Mouse (Mus musculus) CH12.LX (cell line): ENCODE data around the gene Thrap3. TPM values are rescaled to one million over a fixed set of nuclear protein-coding genes. Genes with fewer than 3 reads are reported as not detected.

Source experiments
- DNase-seq: peaks from one replicate; pipeline ENCODE4 v3.0.0-alpha.2; 2013; ENCODE audit errors: extremely low read depth
- H3K27ac ChIP-seq: 2 replicates; pipeline ENCODE4 v1.5.1; 2012; ENCODE audit warnings: low read depth, mild to moderate bottlenecking, control low read depth, moderate library complexity; ENCODE audit not compliant: insufficient read depth
- H3K27me3 ChIP-seq: replicated peaks from 2 replicates; pipeline ENCODE3; 2012; ENCODE audit warnings: inconsistent platforms
- H3K36me3 ChIP-seq, 2 experiments: replicated peaks in 1 of 2; 2 replicates each; pipeline versions ENCODE3 to v1.6.1; 2012; ENCODE audit warnings: inconsistent platforms in 1 of 2, low read length in 1 of 2, mild to moderate bottlenecking in 1 of 2, mixed read lengths in 1 of 2, moderate library complexity in 1 of 2; ENCODE audit not compliant: control insufficient read depth in 1 of 2, insufficient read depth in 1 of 2
- H3K4me1 ChIP-seq, 2 experiments: 2 replicates each; pipeline ENCODE4 v1.6.1; 2012; ENCODE audit warnings: inconsistent platforms in 1 of 2, moderate library complexity in 1 of 2; ENCODE audit not compliant: insufficient read depth in 2 of 2, control insufficient read depth in 1 of 2
- H3K4me2 ChIP-seq: 2 replicates; pipeline ENCODE4 v1.6.1; 2012; ENCODE audit warnings: low read depth, mild to moderate bottlenecking, control low read depth; ENCODE audit not compliant: poor library complexity, insufficient read depth, severe bottlenecking
- H3K4me3 ChIP-seq, 3 experiments: fragments of 150-350 bp in 1 of 3; sonication (generic) in 1 of 3; replicated peaks in 1 of 3; 2 replicates each; pipeline versions ENCODE3 to v1.5.1; 2011 to 2012; ENCODE audit warnings: low read depth in 2 of 3, low read length in 2 of 3, mild to moderate bottlenecking in 2 of 3, moderate library complexity in 2 of 3, control low read depth in 1 of 3, improper control_type of control experiment in 1 of 3, inconsistent platforms in 1 of 3, mixed read lengths in 1 of 3; ENCODE audit not compliant: poor library complexity in 1 of 3
- H3K79me2 ChIP-seq: replicated peaks from 2 replicates; pipeline ENCODE4 v1.6.1; 2012; ENCODE audit warnings: mild to moderate bottlenecking, moderate library complexity; ENCODE audit not compliant: control insufficient read depth, poor library complexity, insufficient read depth, severe bottlenecking; ENCODE audit errors: extremely low read depth
- H3K9ac ChIP-seq: 2 replicates; pipeline ENCODE4 v1.6.1; 2012; ENCODE audit warnings: low read depth, mild to moderate bottlenecking, control low read depth, moderate library complexity; ENCODE audit not compliant: insufficient read depth
- H3K9me3 ChIP-seq: replicated peaks from 2 replicates; pipeline ENCODE3; 2012; ENCODE audit warnings: low read length, inconsistent platforms, mixed read lengths
- BHLHE40 ChIP-seq: IDR thresholded peaks from 2 replicates; pipeline ENCODE4 v1.6.1; 2011; ENCODE audit warnings: mild to moderate bottlenecking, low read depth, low read length, improper control_type of control experiment
- CHD1 ChIP-seq: IDR thresholded peaks from 2 replicates; pipeline ENCODE4 v1.6.1; 2012; ENCODE audit warnings: low read depth, low read length, improper control_type of control experiment, inconsistent platforms
- CHD2 ChIP-seq: IDR thresholded peaks from 2 replicates; pipeline ENCODE4 v1.6.1; 2011; ENCODE audit warnings: low read length, improper control_type of control experiment
- CTCF ChIP-seq, 2 experiments: IDR thresholded peaks in 1 of 2; conservative IDR thresholded peaks in 1 of 2; 2 replicates each; pipeline ENCODE4 v1.5.1; 2011 to 2012; ENCODE audit warnings: low read depth in 2 of 2, low read length in 2 of 2, improper control_type of control experiment in 1 of 2, inconsistent platforms in 1 of 2, mild to moderate bottlenecking in 1 of 2, moderate library complexity in 1 of 2
- E2F4 ChIP-seq: IDR thresholded peaks from 2 replicates; pipeline ENCODE4 v1.6.1; 2011; ENCODE audit warnings: low read depth, low read length, improper control_type of control experiment; ENCODE audit not compliant: insufficient replicate concordance
- ELF1 ChIP-seq: IDR thresholded peaks from 2 replicates; pipeline ENCODE4 v1.6.1; 2014; ENCODE audit warnings: low read depth, mild to moderate bottlenecking, inconsistent platforms, low read length, improper control_type of control experiment
- EP300 ChIP-seq: IDR thresholded peaks from 2 replicates; pipeline ENCODE4 v1.6.1; 2011; ENCODE audit warnings: low read length, improper control_type of control experiment
- ETS1 ChIP-seq: conservative IDR thresholded peaks from 2 replicates; pipeline ENCODE4 v1.6.1; 2012; ENCODE audit warnings: low read depth, mild to moderate bottlenecking, inconsistent platforms, low read length, improper control_type of control experiment, moderate library complexity
- GABPA ChIP-seq: IDR thresholded peaks from 2 replicates; pipeline ENCODE4 v1.6.1; 2012; ENCODE audit warnings: low read depth, low read length, improper control_type of control experiment, inconsistent platforms; ENCODE audit not compliant: insufficient replicate concordance
- HCFC1 ChIP-seq: IDR thresholded peaks from 2 replicates; pipeline ENCODE4 v1.6.1; 2012; ENCODE audit warnings: low read depth, mild to moderate bottlenecking, inconsistent platforms, low read length, improper control_type of control experiment
- IRF4 ChIP-seq: IDR thresholded peaks from 2 replicates; pipeline ENCODE4 v1.6.1; 2014; ENCODE audit warnings: low read depth, mild to moderate bottlenecking, inconsistent platforms, low read length, improper control_type of control experiment
- JUN ChIP-seq: IDR thresholded peaks from 2 replicates; pipeline ENCODE4 v1.6.1; 2011; ENCODE audit warnings: low read depth, mild to moderate bottlenecking, low read length, improper control_type of control experiment, moderate library complexity; ENCODE audit not compliant: insufficient read depth
- JUND ChIP-seq: conservative IDR thresholded peaks from 2 replicates; pipeline ENCODE4 v1.6.1; 2011; ENCODE audit warnings: low read depth, low read length, improper control_type of control experiment
- KAT2A ChIP-seq: IDR thresholded peaks from 2 replicates; pipeline ENCODE4 v1.6.1; 2012; ENCODE audit warnings: low read length, improper control_type of control experiment, inconsistent platforms; ENCODE audit not compliant: insufficient replicate concordance
- MAFK ChIP-seq: IDR thresholded peaks from 2 replicates; pipeline ENCODE4 v1.6.1; 2011; ENCODE audit warnings: low read length, improper control_type of control experiment; ENCODE audit not compliant: insufficient replicate concordance
- MAX ChIP-seq: IDR thresholded peaks from 2 replicates; pipeline ENCODE4 v1.6.1; 2011; ENCODE audit warnings: low read length, improper control_type of control experiment
- MAZ ChIP-seq: IDR thresholded peaks from 2 replicates; pipeline ENCODE4 v1.6.1; 2012; ENCODE audit warnings: low read depth, mild to moderate bottlenecking, inconsistent platforms, low read length, improper control_type of control experiment, moderate library complexity
- MEF2A ChIP-seq: IDR thresholded peaks from 2 replicates; pipeline ENCODE4 v1.6.1; 2014; ENCODE audit warnings: low read depth, mild to moderate bottlenecking, inconsistent platforms, low read length, improper control_type of control experiment, borderline replicate concordance
- MXI1 ChIP-seq: IDR thresholded peaks from 2 replicates; pipeline ENCODE4 v1.6.1; 2011; ENCODE audit warnings: mild to moderate bottlenecking, low read depth, low read length, improper control_type of control experiment
- MYC ChIP-seq: IDR thresholded peaks from 2 replicates; pipeline ENCODE4 v1.6.1; 2011; ENCODE audit warnings: low read depth, mild to moderate bottlenecking, improper control_type of control experiment, low read length
- NELFE ChIP-seq: IDR thresholded peaks from 2 replicates; pipeline ENCODE4 v1.6.1; 2011; ENCODE audit warnings: low read depth, low read length, improper control_type of control experiment
- NRF1 ChIP-seq: IDR thresholded peaks from 2 replicates; pipeline ENCODE4 v1.6.1; 2014; ENCODE audit warnings: low read depth, mild to moderate bottlenecking, inconsistent platforms, low read length, improper control_type of control experiment, moderate library complexity
- PAX5 ChIP-seq: IDR thresholded peaks from 2 replicates; pipeline ENCODE4 v1.6.1; 2012; ENCODE audit warnings: low read length, inconsistent platforms, mixed read lengths
- POLR2A ChIP-seq: IDR thresholded peaks from 2 replicates; pipeline ENCODE4 v1.6.1; 2011; ENCODE audit warnings: low read depth, mild to moderate bottlenecking, improper control_type of control experiment, low read length
- POLR2AphosphoS2 ChIP-seq: IDR thresholded peaks from 2 replicates; pipeline ENCODE4 v1.6.1; 2011; ENCODE audit warnings: low read depth, low read length, improper control_type of control experiment
- RAD21 ChIP-seq: IDR thresholded peaks from 2 replicates; pipeline ENCODE4 v1.6.1; 2011; ENCODE audit warnings: low read depth, mild to moderate bottlenecking, low read length, improper control_type of control experiment, moderate library complexity
- RCOR1 ChIP-seq: conservative IDR thresholded peaks from 2 replicates; pipeline ENCODE4 v1.6.1; 2012; ENCODE audit warnings: low read depth, mild to moderate bottlenecking, inconsistent platforms, low read length, improper control_type of control experiment
- SIN3A ChIP-seq: IDR thresholded peaks from 2 replicates; pipeline ENCODE4 v1.6.1; 2012; ENCODE audit warnings: low read length, improper control_type of control experiment, inconsistent platforms
- SMC3 ChIP-seq: IDR thresholded peaks from 2 replicates; pipeline ENCODE4 v1.6.1; 2011; ENCODE audit warnings: low read depth, low read length, improper control_type of control experiment
- TCF12 ChIP-seq: IDR thresholded peaks from 2 replicates; pipeline ENCODE4 v1.6.1; 2014; ENCODE audit warnings: low read depth, mild to moderate bottlenecking, inconsistent platforms, low read length, improper control_type of control experiment
- UBTF ChIP-seq: IDR thresholded peaks from 2 replicates; pipeline ENCODE4 v1.6.1; 2012; ENCODE audit warnings: low read depth, mild to moderate bottlenecking, inconsistent platforms, low read length, improper control_type of control experiment, moderate library complexity
- USF1 ChIP-seq: IDR thresholded peaks from 2 replicates; pipeline ENCODE4 v1.6.1; 2014; ENCODE audit warnings: low read depth, mild to moderate bottlenecking, inconsistent platforms, low read length, improper control_type of control experiment
- USF2 ChIP-seq: conservative IDR thresholded peaks from 2 replicates; pipeline ENCODE4 v1.6.1; 2011; ENCODE audit warnings: low read depth, low read length, improper control_type of control experiment
- ZC3H11A ChIP-seq: IDR thresholded peaks from 2 replicates; pipeline ENCODE4 v1.6.1; 2012; ENCODE audit warnings: low read depth, mild to moderate bottlenecking, inconsistent platforms, low read length, improper control_type of control experiment
- ZKSCAN1 ChIP-seq: IDR thresholded peaks from 2 replicates; pipeline ENCODE4 v1.6.1; 2012; ENCODE audit warnings: low read depth, inconsistent platforms, low read length, improper control_type of control experiment, borderline replicate concordance
- ZMIZ1 ChIP-seq: IDR thresholded peaks from 2 replicates; pipeline ENCODE4 v1.6.1; 2012; ENCODE audit warnings: low read depth, mild to moderate bottlenecking, inconsistent platforms, low read length, improper control_type of control experiment
- ZNF384 ChIP-seq: IDR thresholded peaks from 2 replicates; pipeline ENCODE4 v1.6.1; 2012; ENCODE audit warnings: low read depth, low read length, improper control_type of control experiment, inconsistent platforms
- dilution Hi-C: fragments of 300-500 bp; cut with MboI; formaldehyde crosslinking; loops from 2 replicates; pipeline ENCODE4 v1.14.3; 2020; ENCODE audit warnings: low sequenced_read_pairs; ENCODE audit not compliant: extremely low pct_unique_long_range_greater_than_20kb, extremely low pct_ligation_motif_present
- in situ Hi-C: fragments of 300-500 bp; cut with MboI; formaldehyde crosslinking; loops from 3 replicates; pipeline ENCODE4 v1.14.3; 2019; ENCODE audit warnings: low sequenced_read_pairs, low pct_ligation_motif_present, low pct_unique_long_range_greater_than_20kb, mixed read lengths
- polyA plus RNA-seq: library from polyadenylated mRNA; unstranded; fragments of >175 nt; gene quantifications from 2 replicates; pipeline ENCODE4 v1.2.1, GENCODE M21; 2012; ENCODE audit warnings: low read depth; ENCODE audit not compliant: insufficient read length
- total RNA-seq, 2 experiments: library from RNA; depleted of rRNA; stranded (reverse); fragments of 300-350 nt in 1 of 2; fragments of >200 nt in 1 of 2; gene quantifications; 2 replicates each; pipeline ENCODE4 v1.2.3; 2012 to 2014

Thrap3 gene
- total RNA-seq (2012; rRNA removed) (140 and 168 TPM in 2 replicates), total RNA-seq (2014; rRNA removed) (183 and 204 TPM in 2 replicates), polyA plus RNA-seq (327 and 334 TPM in 2 replicates)

DNA sequence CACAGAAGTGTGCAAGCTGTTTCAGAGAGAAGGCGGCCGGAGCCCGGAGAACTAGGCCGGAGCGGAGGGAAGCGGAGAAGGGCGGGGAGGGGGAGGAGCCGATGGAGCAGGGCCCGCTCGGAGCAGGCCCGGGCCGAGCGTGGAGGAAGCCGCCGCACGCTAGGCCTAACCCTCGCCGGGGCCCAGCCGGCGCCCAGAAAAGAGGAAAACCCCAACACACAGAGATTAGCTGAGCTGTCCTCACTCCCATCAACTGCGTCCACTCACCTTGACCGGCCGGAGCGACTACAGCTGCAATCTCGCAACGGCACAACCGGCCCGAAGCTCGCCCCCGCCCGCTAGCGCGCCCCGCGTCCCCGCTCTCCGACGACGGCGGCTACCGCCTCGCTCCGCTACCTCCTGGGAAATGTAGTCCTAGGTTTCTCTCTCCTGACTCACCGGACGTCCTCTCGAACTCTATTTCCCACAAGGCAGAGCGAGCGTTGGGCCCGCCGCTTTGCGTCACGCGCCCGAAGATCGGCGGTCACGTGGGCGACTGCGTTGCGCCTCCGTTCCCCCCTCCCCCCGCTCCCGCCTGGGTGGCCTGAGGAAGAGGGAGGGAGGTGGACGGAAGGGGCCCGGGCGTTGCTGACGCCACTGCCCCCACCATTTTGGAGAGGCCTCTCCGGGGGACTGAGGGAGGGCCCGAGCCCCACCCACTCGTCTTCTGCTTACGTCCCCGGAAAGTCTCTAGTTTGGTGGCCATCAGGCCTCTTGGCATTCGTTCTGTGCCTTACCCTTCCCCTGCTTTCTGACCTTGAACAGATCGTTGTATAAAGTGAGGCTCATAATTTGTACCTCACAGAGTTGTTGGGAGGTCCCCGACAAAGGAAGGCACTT is at the start of gene Thrap3:
TSS of gene Thrap3 (minus strand) at position 458 of the 879 bp plus-strand sequence.
- Histone ChIP-seq H3K27me3 (no peaks in the 10 kb centered on the region), H3K4me2 (peak within 1 kb of the TSS; percentile 29), H3K27ac (peak within 1 kb of the TSS; percentile 98), H3K9me3 (no peaks in the 10 kb centered on the region), H3K36me3 (peaks cover 7 to 19% of the 10 kb centered on the region in 2 experiments), H3K4me1 (peaks cover 6 to 40% of the 10 kb centered on the region in 2 experiments), H3K9ac (peak within 1 kb of the TSS; percentile 93), H3K79me2 (peaks cover 43% of the 10 kb centered on the region), H3K4me3 (peak within 1 kb of the TSS; percentile 71 to 87 (median 85))
- dilution Hi-C loops (no loop called here), in situ Hi-C loops (no loop called here)
- peak; percentile 98 for DNase-seq
- TF ChIP-seq MAFK (no peak), ZKSCAN1 (no peak), SMC3 (no peak), ZNF384 (no peak; the same call in 1 of the 2 replicates), CHD2 (peak; percentile 89), JUN (no peak), ZC3H11A (no peak), MXI1 (peak; percentile 45; the same call in 1 of the 2 replicates), MAX (peak; percentile 96), KAT2A (peak; percentile 97), BHLHE40 (peak; percentile 93), RCOR1 (0 out of 2 replicates have a peak, but pooled peaks have one; percentile 65), IRF4 (peak; percentile 66), UBTF (peak; percentile 92), PAX5 (no peak), POLR2A (peak; percentile 81), GABPA (peak; percentile 83; the same call in 1 of the 2 replicates), CHD1 (no peak), JUND (no peak), USF1 (peak; percentile 99), ELF1 (peak; percentile 82), TCF12 (peak; percentile 70), MEF2A (peak; percentile 73; the same call in 1 of the 2 replicates), SIN3A (no peak), CTCF (conservative IDR thresholded peaks at IDR 0.05 in 1 of 2, IDR thresholded peaks at IDR 0.05 in 1 of 2; ENCODE audit: low read depth in 2 of 2, low read length in 2 of 2) (no peak), ZMIZ1 (no peak; the same call in 1 of the 2 replicates), MYC (peak; percentile 72; the same call in 1 of the 2 replicates), NELFE (peak; percentile 79), USF2 (peak; percentile 97), HCFC1 (peak; percentile 97), MAZ (peak; percentile 99), ETS1 (peak; percentile 76; the same call in 1 of the 2 replicates), POLR2AphosphoS2 (no peak; the same call in none of the 2 replicates), EP300 (no peak), NRF1 (peak; percentile 47; the same call in 1 of the 2 replicates), E2F4 (0 out of 2 replicates have a peak, but pooled peaks have one; percentile 67), RAD21 (no peak)
